Mouse (Mus musculus) MEL (cell line): ENCODE results near the gene Smarca4. TPM values are rescaled to one million over a fixed set of nuclear protein-coding genes. Genes with fewer than 3 reads are reported as not detected.

Experiments
- DNase-seq: peaks from one replicate; pipeline ENCODE4 v3.0.0; 2011; ENCODE audit warnings: low read depth, low spot score
- H3K27ac ChIP-seq: 2 replicates; pipeline ENCODE4 v1.5.1; 2012; ENCODE audit warnings: low read depth, mild to moderate bottlenecking, control low read depth, low read length, moderate library complexity; ENCODE audit not compliant: control insufficient read depth
- H3K27me3 ChIP-seq, 2 experiments: fragments of 150-350 bp in 1 of 2; sonication (generic) in 1 of 2; 2 replicates each; pipeline ENCODE4 v1.6.1; 2012; ENCODE audit warnings: low read length in 2 of 2, mild to moderate bottlenecking in 2 of 2, improper control_type of control experiment in 1 of 2, moderate library complexity in 1 of 2; ENCODE audit not compliant: insufficient read depth in 2 of 2, control insufficient read depth in 1 of 2
- H3K36me3 ChIP-seq, 2 experiments: 2 replicates each; pipeline ENCODE4 v1.6.1; 2012 to 2014; ENCODE audit warnings: low read length in 2 of 2, improper control_type of control experiment in 1 of 2, inconsistent platforms in 1 of 2, mild to moderate bottlenecking in 1 of 2; ENCODE audit not compliant: insufficient read depth in 2 of 2, control insufficient read depth in 1 of 2
- H3K4me1 ChIP-seq, 2 experiments: fragments of 150-350 bp in 1 of 2; sonication (generic) in 1 of 2; 2 replicates each; pipeline ENCODE4 v1.6.1; 2012; ENCODE audit warnings: low read length in 2 of 2, improper control_type of control experiment in 1 of 2, mild to moderate bottlenecking in 1 of 2; ENCODE audit not compliant: insufficient read depth in 2 of 2, control insufficient read depth in 1 of 2
- H3K4me3 ChIP-seq, 2 experiments: fragments of 150-350 bp in 1 of 2; sonication (generic) in 1 of 2; 2 replicates each; pipeline ENCODE4 v1.5.1; 2012; ENCODE audit warnings: low read depth in 2 of 2, low read length in 2 of 2, mild to moderate bottlenecking in 2 of 2, moderate library complexity in 2 of 2, control low read depth in 1 of 2, improper control_type of control experiment in 1 of 2; ENCODE audit not compliant: control insufficient read depth in 1 of 2, insufficient read depth in 1 of 2
- H3K79me2 ChIP-seq: 2 replicates; pipeline ENCODE4 v1.6.1; 2012; ENCODE audit warnings: mild to moderate bottlenecking, low read length, moderate library complexity; ENCODE audit not compliant: control insufficient read depth, poor library complexity, insufficient read depth
- H3K9ac ChIP-seq: 2 replicates; pipeline ENCODE4 v1.6.1; 2012; ENCODE audit warnings: low read depth, mild to moderate bottlenecking, control low read depth, low read length, moderate library complexity; ENCODE audit not compliant: control insufficient read depth, poor library complexity, severe bottlenecking
- H3K9me3 ChIP-seq: fragments of 150-350 bp; sonication (generic); replicated peaks from 2 replicates; pipeline ENCODE4 v1.6.1; 2012; ENCODE audit warnings: mild to moderate bottlenecking, low read length, improper control_type of control experiment, moderate library complexity; ENCODE audit not compliant: insufficient read depth
- CHD1 ChIP-seq: IDR thresholded peaks from 2 replicates; pipeline ENCODE4 v1.6.1; 2012; ENCODE audit warnings: low read depth, mild to moderate bottlenecking, inconsistent platforms, low read length, improper control_type of control experiment
- CHD2 ChIP-seq: IDR thresholded peaks from 2 replicates; pipeline ENCODE4 v1.6.1; 2011; ENCODE audit warnings: low read length, improper control_type of control experiment
- CTCF ChIP-seq, 3 experiments: IDR thresholded peaks in 2 of 3; conservative IDR thresholded peaks in 1 of 3; 2 replicates each; pipeline ENCODE4 v1.5.1; 2011 to 2012; ENCODE audit warnings: low read length in 3 of 3, low read depth in 2 of 3, mild to moderate bottlenecking in 2 of 3, improper control_type of control experiment in 1 of 3, inconsistent platforms in 1 of 3, mixed read lengths in 1 of 3, moderate library complexity in 1 of 3; ENCODE audit not compliant: control insufficient read depth in 1 of 3, insufficient read depth in 1 of 3, poor library complexity in 1 of 3, severe bottlenecking in 1 of 3
- E2F4 ChIP-seq: IDR thresholded peaks from 2 replicates; pipeline ENCODE4 v1.6.1; 2011; ENCODE audit warnings: low read depth, low read length, improper control_type of control experiment, borderline replicate concordance
- EP300 ChIP-seq, 2 experiments: IDR thresholded peaks; 2 replicates each; pipeline ENCODE4 v1.6.1; 2011; ENCODE audit warnings: improper control_type of control experiment in 2 of 2, low read length in 2 of 2, low read depth in 1 of 2, mild to moderate bottlenecking in 1 of 2
- ETS1 ChIP-seq: IDR thresholded peaks from 2 replicates; pipeline ENCODE4 v1.6.1; 2012; ENCODE audit warnings: low read depth, mild to moderate bottlenecking, inconsistent platforms, low read length, improper control_type of control experiment, moderate library complexity
- GABPA ChIP-seq: IDR thresholded peaks from 2 replicates; pipeline ENCODE4 v1.6.1; 2012; ENCODE audit warnings: low read depth, mild to moderate bottlenecking, inconsistent platforms, low read length, improper control_type of control experiment, moderate library complexity
- HCFC1 ChIP-seq: IDR thresholded peaks from 2 replicates; pipeline ENCODE4 v1.6.1; 2012; ENCODE audit warnings: low read depth, mild to moderate bottlenecking, inconsistent platforms, low read length, improper control_type of control experiment, moderate library complexity
- JUND ChIP-seq: IDR thresholded peaks from 2 replicates; pipeline ENCODE4 v1.6.1; 2011; ENCODE audit warnings: low read depth, mild to moderate bottlenecking, improper control_type of control experiment, low read length
- KAT2A ChIP-seq: conservative IDR thresholded peaks from 2 replicates; pipeline ENCODE4 v1.6.1; 2012; ENCODE audit warnings: low read depth, low read length, improper control_type of control experiment, inconsistent platforms
- MAX ChIP-seq: IDR thresholded peaks from 2 replicates; pipeline ENCODE4 v1.6.1; 2011; ENCODE audit warnings: low read length, improper control_type of control experiment
- NELFE ChIP-seq: IDR thresholded peaks from 2 replicates; pipeline ENCODE4 v1.6.1; 2011; ENCODE audit warnings: low read depth, low read length, improper control_type of control experiment
- NRF1 ChIP-seq: IDR thresholded peaks from 2 replicates; pipeline ENCODE4 v1.6.1; 2014; ENCODE audit warnings: low read depth, mild to moderate bottlenecking, inconsistent platforms, low read length, improper control_type of control experiment, moderate library complexity; ENCODE audit not compliant: poor library complexity, insufficient read depth, severe bottlenecking
- POLR2A ChIP-seq, 2 experiments: IDR thresholded peaks; 2 replicates each; pipeline ENCODE4 v1.6.1; 2011 to 2012; ENCODE audit warnings: low read length in 2 of 2, mild to moderate bottlenecking in 2 of 2, control low read depth in 1 of 2, improper control_type of control experiment in 1 of 2, low read depth in 1 of 2, moderate library complexity in 1 of 2; ENCODE audit not compliant: control insufficient read depth in 1 of 2, insufficient read depth in 1 of 2, poor library complexity in 1 of 2
- POLR2AphosphoS2 ChIP-seq: IDR thresholded peaks from 2 replicates; pipeline ENCODE4 v1.6.1; 2011; ENCODE audit warnings: low read length, improper control_type of control experiment
- POLR2AphosphoS5 ChIP-seq: IDR thresholded peaks from 2 replicates; pipeline ENCODE4 v1.6.1; 2012; ENCODE audit warnings: low read depth, borderline replicate concordance, mild to moderate bottlenecking, inconsistent platforms, low read length, moderate library complexity, mixed read lengths
- RAD21 ChIP-seq: IDR thresholded peaks from 2 replicates; pipeline ENCODE4 v1.6.1; 2011; ENCODE audit warnings: mild to moderate bottlenecking, low read depth, low read length, improper control_type of control experiment
- RCOR1 ChIP-seq: IDR thresholded peaks from 2 replicates; pipeline ENCODE4 v1.6.1; 2012; ENCODE audit warnings: low read depth, mild to moderate bottlenecking, inconsistent platforms, low read length, improper control_type of control experiment
- SIN3A ChIP-seq: IDR thresholded peaks from 2 replicates; pipeline ENCODE4 v1.6.1; 2012; ENCODE audit warnings: low read length, improper control_type of control experiment, inconsistent platforms
- TCF12 ChIP-seq: IDR thresholded peaks from 2 replicates; pipeline ENCODE4 v1.6.1; 2014; ENCODE audit warnings: low read depth, mild to moderate bottlenecking, inconsistent platforms, low read length, improper control_type of control experiment, moderate library complexity
- ZC3H11A ChIP-seq: IDR thresholded peaks from 2 replicates; pipeline ENCODE4 v1.6.1; 2012; ENCODE audit warnings: low read depth, mild to moderate bottlenecking, inconsistent platforms, low read length, improper control_type of control experiment
- ZKSCAN1 ChIP-seq: IDR thresholded peaks from 2 replicates; pipeline ENCODE4 v1.6.1; 2012; ENCODE audit warnings: low read depth, mild to moderate bottlenecking, inconsistent platforms, low read length, improper control_type of control experiment, moderate library complexity
- ZMIZ1 ChIP-seq: IDR thresholded peaks from 2 replicates; pipeline ENCODE4 v1.6.1; 2012; ENCODE audit warnings: low read depth, mild to moderate bottlenecking, inconsistent platforms, low read length, improper control_type of control experiment, moderate library complexity
- polyA plus RNA-seq, 2 experiments: library from polyadenylated mRNA; stranded (reverse) in 1 of 2; unstranded in 1 of 2; fragments of >175 nt in 1 of 2; fragments of >200 nt in 1 of 2; gene quantifications; 2 replicates each; pipeline versions ENCODE4 v1.2.1 to v1.2.4; 2012; ENCODE audit warnings: low replicate concordance in 2 of 2, low read depth in 1 of 2; ENCODE audit not compliant: insufficient read length in 2 of 2, insufficient read depth in 1 of 2, missing spikeins in 1 of 2
- total RNA-seq: library from RNA; depleted of rRNA; stranded (reverse); fragments of 300-350 nt; gene quantifications from 2 replicates; pipeline ENCODE4 v1.2.3, GENCODE M21; 2012

Smarca4 gene
- total and polyA plus RNA-seq, 3 experiments, result 71.4 to 381 (median 249) TPM

- Histone ChIP-seq H3K9ac (no peak overlapping the region), H3K79me2 (no peaks in the 10 kb centered on the region), H3K4me1 (peaks cover 0 to 6% of the 10 kb centered on the region in 2 experiments; a peak in 1 of 4 replicates), H3K27me3 (no peaks in the 10 kb centered on the region)
- no peak for DNase-seq
- TF ChIP-seq POLR2AphosphoS5, result 0 out of 2 replicates have a peak, but pooled peaks have one; percentile 53
- TF ChIP-seq ETS1, result no peak
- TF ChIP-seq, all 39 proteins: peak for 1
- Histone ChIP-seq H3K27ac (no peak overlapping the region), H3K4me3 (no peak overlapping the region), H3K36me3 (peaks cover 0 to 80% of the 10 kb centered on the region in 2 experiments; a peak in 2 of 4 replicates), H3K9me3 (no peaks in the 10 kb centered on the region)
Measured at GRCm38 (mm10) chr9:21737188-21737587, 121.2 kb downstream of the Smarca4 start.

GRCm38 (mm10) chr9:21738776-21739175 lies 122.8 kb downstream of the Smarca4 start:
- no peak for DNase-seq
- Histone ChIP-seq H3K27me3 (no peaks in the 10 kb centered on the region), H3K36me3 (peaks cover 0 to 77% of the 10 kb centered on the region in 2 experiments; a peak in 2 of 4 replicates), H3K4me1 (peaks cover 0 to 6% of the 10 kb centered on the region in 2 experiments; a peak in 1 of 4 replicates), H3K4me3 (no peak overlapping the region), H3K27ac (no peak overlapping the region), H3K79me2 (no peaks in the 10 kb centered on the region), H3K9ac (no peak overlapping the region), H3K9me3 (no peaks in the 10 kb centered on the region)
- TF ChIP-seq ZMIZ1 (no peak), E2F4 (no peak), CTCF (IDR thresholded peaks at IDR 0.05 in 2 of 3, conservative IDR thresholded peaks at IDR 0.05 in 1 of 3; ENCODE audit: control insufficient read depth in 1 of 3, insufficient read depth in 1 of 3, low read depth in 2 of 3, low read length in 3 of 3, poor library complexity in 1 of 3, severe bottlenecking in 1 of 3) (no peak), HCFC1 (no peak), JUND (no peak), ZC3H11A (no peak), POLR2AphosphoS2 (no peak), NRF1 (no peak)

- H3K36me3 ChIP-seq, result peaks cover 0 to 75% of the 10 kb centered on the region in 2 experiments; a peak in 2 of 4 replicates
- TF ChIP-seq CHD2 (no peak), RCOR1 (no peak), NELFE (no peak), E2F4 (no peak), ZC3H11A (no peak), SIN3A (no peak), KAT2A (no peak), MAX (no peak), ZMIZ1 (no peak), TCF12 (no peak), POLR2A (IDR thresholded peaks at IDR 0.05; ENCODE audit: control insufficient read depth in 1 of 2, insufficient read depth in 1 of 2, low read depth in 1 of 2, low read length in 2 of 2, poor library complexity in 1 of 2) (no peak), HCFC1 (no peak), GABPA (no peak), RAD21 (no peak), EP300 (IDR thresholded peaks at IDR 0.05; ENCODE audit: low read depth in 1 of 2, low read length in 2 of 2) (no peak), ZKSCAN1 (no peak), CHD1 (no peak)
Measured at GRCm38 (mm10) chr9:21740427-21740826, 124.5 kb downstream of the Smarca4 start.

More at GRCm38 (mm10) chr9:21740427-21740826, 124.5 kb downstream of the Smarca4 start:
- no peak for DNase-seq
- Histone ChIP-seq H3K9me3 (no peaks in the 10 kb centered on the region), H3K79me2 (no peaks in the 10 kb centered on the region), H3K27me3 (no peaks in the 10 kb centered on the region), H3K4me1 (peaks cover 0 to 6% of the 10 kb centered on the region in 2 experiments; a peak in 1 of 4 replicates), H3K4me3 (no peak overlapping the region), H3K27ac (no peak overlapping the region), H3K9ac (no peak overlapping the region)
